Mouse (Mus musculus): Measurements from ENCODE around the gene Rcc1. TPM values are rescaled to one million over a fixed set of nuclear protein-coding genes. Genes with fewer than 3 reads are reported as not detected.

Rcc1 gene
- polyA plus RNA-seq, 1 experiment from 2014 or later = 66.2 TPM

GRCm38 (mm10) chr4:132386846-132387245 lies 33.4 kb upstream of the Rcc1 start:
- Histone ChIP-seq H3K4me3 (ENCODE audit: low read length) (no peak overlapping the region), H3K9ac (ENCODE audit: low read depth, low read length) (no peak overlapping the region), H3K9me3 (ENCODE audit: control insufficient read depth, low read length) (no peaks in the 10 kb centered on the region), H3K4me2 (replicated peaks; ENCODE audit: low read depth, low read length) (no peak overlapping the region), H3K27ac (ENCODE audit: low read depth, low read length) (no peak overlapping the region), H3K4me1 (ENCODE audit: control insufficient read depth, insufficient read depth, low read length) (no peaks in the 10 kb centered on the region), H3K36me3 (ENCODE audit: control insufficient read depth, insufficient read depth, low read length) (peaks cover 16% of the 10 kb centered on the region; the same call in 1 of the 2 replicates), H3K27me3 (ENCODE audit: control insufficient read depth, insufficient read depth, low read length) (no peaks in the 10 kb centered on the region)
- no peak for ATAC-seq (ENCODE audit: low FRiP score, low TSS enrichment)
- 73% methylated on average over 7 of the region's 7 CpGs for WGBS

DNA sequence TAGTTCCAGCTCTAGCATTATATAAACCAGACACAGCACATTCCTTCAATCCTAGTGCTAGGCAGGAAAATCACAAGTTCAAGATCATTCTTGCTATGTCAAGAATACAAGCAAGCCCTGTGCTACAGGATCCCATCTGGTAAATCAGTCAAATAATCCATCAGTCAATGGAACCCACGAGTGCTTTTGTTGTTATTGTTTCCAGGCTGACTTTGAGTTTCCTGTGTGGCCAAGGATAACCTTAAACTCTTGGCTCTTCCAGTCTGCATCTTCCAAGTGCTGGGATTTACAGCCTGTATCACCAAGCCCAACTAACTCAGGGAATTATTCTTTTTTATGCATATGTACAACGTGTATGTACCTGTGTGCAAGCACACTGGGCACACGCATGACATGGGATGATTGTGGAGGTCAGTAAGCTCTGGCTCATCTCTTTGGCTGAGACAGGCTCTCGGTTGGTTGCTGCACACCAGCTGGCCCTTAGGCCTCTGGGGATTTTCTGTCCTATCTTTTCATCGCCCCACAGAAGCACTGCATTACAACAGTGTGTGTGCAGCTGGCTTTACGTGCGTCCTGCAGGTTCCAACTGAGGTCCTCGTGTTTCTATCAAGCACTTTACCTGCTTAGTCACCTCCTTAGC lies 32.5 kb upstream of the Rcc1 start:
- Histone ChIP-seq H3K4me3 (ENCODE audit: low read length) (no peak overlapping the region), H3K4me2 (replicated peaks; ENCODE audit: low read depth, low read length) (no peak overlapping the region), H3K36me3 (ENCODE audit: control insufficient read depth, insufficient read depth, low read length) (peaks cover 16% of the 10 kb centered on the region; the same call in 1 of the 2 replicates), H3K27me3 (ENCODE audit: control insufficient read depth, insufficient read depth, low read length) (no peaks in the 10 kb centered on the region), H3K9ac (ENCODE audit: low read depth, low read length) (0 out of 2 replicates have a peak overlapping the region, but pooled peaks have one; percentile 5), H3K27ac (ENCODE audit: low read depth, low read length) (no peak overlapping the region), H3K9me3 (ENCODE audit: control insufficient read depth, low read length) (no peaks in the 10 kb centered on the region), H3K4me1 (ENCODE audit: control insufficient read depth, insufficient read depth, low read length) (no peaks in the 10 kb centered on the region)
- 79% methylated on average over 8 of the region's 8 CpGs for WGBS
- ATAC-seq (ENCODE audit: low FRiP score, low TSS enrichment) = no peak

- H3K4me3 ChIP-seq (ENCODE audit: low read length) = no peak overlapping the region
- 90% methylated on average over 3 of the region's 3 CpGs for WGBS
- H3K9ac ChIP-seq (ENCODE audit: low read depth, low read length) = no peak overlapping the region
- no peak overlapping the region for H3K27ac ChIP-seq (ENCODE audit: low read depth, low read length)
- peaks cover 16% of the 10 kb centered on the region; the same call in 1 of the 2 replicates for H3K36me3 ChIP-seq (ENCODE audit: control insufficient read depth, insufficient read depth, low read length)
- H3K4me2 ChIP-seq (replicated peaks; ENCODE audit: low read depth, low read length) = no peak overlapping the region
- ATAC-seq (ENCODE audit: low FRiP score, low TSS enrichment) = no peak
- H3K27me3 ChIP-seq (ENCODE audit: control insufficient read depth, insufficient read depth, low read length) = no peaks in the 10 kb centered on the region
- no peaks in the 10 kb centered on the region for H3K9me3 ChIP-seq (ENCODE audit: control insufficient read depth, low read length)
- H3K4me1 ChIP-seq (ENCODE audit: control insufficient read depth, insufficient read depth, low read length) = no peaks in the 10 kb centered on the region
These were observed 30.1 kb upstream of the Rcc1 start for GRCm38 (mm10) chr4:132383455-132383854.

DNA sequence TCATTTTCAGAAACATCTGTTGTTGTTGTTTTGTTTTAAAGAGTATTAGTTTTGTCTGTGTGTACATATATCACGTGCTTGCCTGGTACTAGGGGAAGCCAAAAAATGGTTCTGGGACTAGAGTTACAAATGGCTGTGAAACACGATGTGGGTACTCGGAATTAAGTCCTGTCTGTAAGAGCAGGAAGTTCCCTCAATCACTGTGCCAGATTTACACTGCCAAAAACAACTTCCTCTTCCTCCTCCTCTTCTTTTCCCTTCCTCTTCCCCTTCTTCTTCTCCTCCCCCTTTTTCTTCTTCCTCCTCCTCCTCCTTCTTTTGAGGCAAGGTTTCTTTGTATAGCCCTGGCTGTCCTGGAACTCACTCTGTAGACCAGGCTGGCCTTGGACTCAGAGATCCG lies 28.9 kb upstream of the Rcc1 start:
- ATAC-seq (ENCODE audit: low FRiP score, low TSS enrichment) = no peak
- Histone ChIP-seq H3K27ac (ENCODE audit: low read depth, low read length) (no peak overlapping the region), H3K36me3 (ENCODE audit: control insufficient read depth, insufficient read depth, low read length) (peaks cover 27% of the 10 kb centered on the region; the same call in 1 of the 2 replicates), H3K9me3 (ENCODE audit: control insufficient read depth, low read length) (no peaks in the 10 kb centered on the region), H3K27me3 (ENCODE audit: control insufficient read depth, insufficient read depth, low read length) (no peaks in the 10 kb centered on the region), H3K4me2 (replicated peaks; ENCODE audit: low read depth, low read length) (no peak overlapping the region), H3K4me3 (ENCODE audit: low read length) (no peak overlapping the region), H3K4me1 (ENCODE audit: control insufficient read depth, insufficient read depth, low read length) (no peaks in the 10 kb centered on the region), H3K9ac (ENCODE audit: low read depth, low read length) (no peak overlapping the region)
- WGBS = 90% methylated on average over 4 of the region's 4 CpGs

- Histone ChIP-seq H3K4me3 (ENCODE audit: low read length) (no peak overlapping the region), H3K27me3 (ENCODE audit: control insufficient read depth, insufficient read depth, low read length) (no peaks in the 10 kb centered on the region), H3K9me3 (ENCODE audit: control insufficient read depth, low read length) (no peaks in the 10 kb centered on the region), H3K4me1 (ENCODE audit: control insufficient read depth, insufficient read depth, low read length) (no peaks in the 10 kb centered on the region), H3K27ac (ENCODE audit: low read depth, low read length) (no peak overlapping the region), H3K36me3 (ENCODE audit: control insufficient read depth, insufficient read depth, low read length) (peaks cover 29% of the 10 kb centered on the region; the same call in 1 of the 2 replicates), H3K9ac (ENCODE audit: low read depth, low read length) (no peak overlapping the region), H3K4me2 (replicated peaks; ENCODE audit: low read depth, low read length) (no peak overlapping the region)
- 89% methylated on average over 2 of the region's 2 CpGs for WGBS
- ATAC-seq (ENCODE audit: low FRiP score, low TSS enrichment) = no peak
These were observed 27.7 kb upstream of the Rcc1 start for GRCm38 (mm10) chr4:132380965-132381616.

GRCm38 (mm10) chr4:132373820-132374219 lies 20.4 kb upstream of the Rcc1 start:
- H3K9me3 ChIP-seq (ENCODE audit: control insufficient read depth, low read length) = no peaks in the 10 kb centered on the region
- 90% methylated on average over 1 of the region's 1 CpGs for WGBS
- ATAC-seq (ENCODE audit: low FRiP score, low TSS enrichment) = no peak
- H3K9ac ChIP-seq (ENCODE audit: low read depth, low read length) = no peak overlapping the region
- no peak overlapping the region for H3K4me3 ChIP-seq (ENCODE audit: low read length)
- no peaks in the 10 kb centered on the region for H3K4me1 ChIP-seq (ENCODE audit: control insufficient read depth, insufficient read depth, low read length)
- H3K4me2 ChIP-seq (replicated peaks; ENCODE audit: low read depth, low read length) = no peak overlapping the region
- H3K27ac ChIP-seq (ENCODE audit: low read depth, low read length) = no peak overlapping the region
- H3K27me3 ChIP-seq (ENCODE audit: control insufficient read depth, insufficient read depth, low read length) = no peaks in the 10 kb centered on the region
- H3K36me3 ChIP-seq (ENCODE audit: control insufficient read depth, insufficient read depth, low read length) = peaks cover 74% of the 10 kb centered on the region

- Histone ChIP-seq H3K4me3 (ENCODE audit: low read length) (no peak overlapping the region), H3K27ac (ENCODE audit: low read depth, low read length) (no peak overlapping the region), H3K27me3 (ENCODE audit: control insufficient read depth, insufficient read depth, low read length) (no peaks in the 10 kb centered on the region), H3K36me3 (ENCODE audit: control insufficient read depth, insufficient read depth, low read length) (peaks cover 85% of the 10 kb centered on the region), H3K4me1 (ENCODE audit: control insufficient read depth, insufficient read depth, low read length) (no peaks in the 10 kb centered on the region), H3K4me2 (replicated peaks; ENCODE audit: low read depth, low read length) (no peak overlapping the region), H3K9ac (ENCODE audit: low read depth, low read length) (no peak overlapping the region), H3K9me3 (ENCODE audit: control insufficient read depth, low read length) (no peaks in the 10 kb centered on the region)
- 79% methylated on average over 8 of the region's 8 CpGs for WGBS
- ATAC-seq (ENCODE audit: low FRiP score, low TSS enrichment) = no peak
These were observed 16.7 kb upstream of the Rcc1 start for GRCm38 (mm10) chr4:132369953-132370750.

- WGBS = 65% methylated on average over 18 of the region's 18 CpGs
- no peaks in the 10 kb centered on the region for H3K9me3 ChIP-seq (ENCODE audit: control insufficient read depth, low read length)
- no peak overlapping the region for H3K4me3 ChIP-seq (ENCODE audit: low read length)
- H3K36me3 ChIP-seq (ENCODE audit: control insufficient read depth, insufficient read depth, low read length) = peaks cover 88% of the 10 kb centered on the region
- H3K4me2 ChIP-seq (replicated peaks; ENCODE audit: low read depth, low read length) = no peak overlapping the region
- H3K27me3 ChIP-seq (ENCODE audit: control insufficient read depth, insufficient read depth, low read length) = no peaks in the 10 kb centered on the region
- no peak overlapping the region for H3K27ac ChIP-seq (ENCODE audit: low read depth, low read length)
- ATAC-seq (ENCODE audit: low FRiP score, low TSS enrichment) = peak; percentile 66; the same call in 1 of the 2 replicates
- H3K4me1 ChIP-seq (ENCODE audit: control insufficient read depth, insufficient read depth, low read length) = no peaks in the 10 kb centered on the region
- H3K9ac ChIP-seq (ENCODE audit: low read depth, low read length) = no peak overlapping the region
These were observed 14.2 kb upstream of the Rcc1 start for GRCm38 (mm10) chr4:132367480-132368201.
